Mouse (Mus musculus): ENCODE results near the gene Pvalb. TPM values are rescaled to one million over a fixed set of nuclear protein-coding genes. Genes with fewer than 3 reads are reported as not detected.
A peak's percentile ranks its signal among the peaks of the same experiment; 100 is the strongest.

Pvalb gene
- polyA plus RNA-seq (2015; fragmentation: Nextera tagmentation; extraction: Ambion mirVana) = 0.40 and 0.47 TPM in 2 replicates

DNA sequence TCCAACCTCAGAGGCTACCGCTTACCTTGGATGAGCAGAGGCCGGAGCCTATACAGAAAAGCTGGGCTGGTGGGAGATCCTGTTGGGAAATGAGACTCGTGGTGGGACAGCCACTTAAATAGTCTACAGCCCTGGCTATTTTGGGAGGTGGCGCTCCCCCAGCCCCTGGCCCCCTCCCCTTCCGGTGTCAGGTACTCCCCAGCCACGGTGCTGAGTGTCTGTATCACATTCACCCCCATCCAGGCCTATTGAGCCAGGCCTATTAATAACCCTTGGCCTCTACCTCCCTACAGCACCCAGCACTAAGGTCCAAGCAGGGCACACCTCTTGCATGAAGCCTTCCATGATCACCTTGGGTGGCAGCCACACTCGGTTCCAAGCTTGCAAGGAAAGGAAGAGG lies at the start of gene Pvalb:
TSS of gene Pvalb (minus strand) at position 89 of the 400 bp plus-strand sequence.
- WGBS = 68% methylated on average over 7 of the region's 7 CpGs
- no peak for ATAC-seq (ENCODE audit: extremely low read depth, insufficient number of reproducible peaks, low FRiP score, low TSS enrichment)
- no peak within 1 kb of the TSS for H3K4me2 ChIP-seq
- peaks cover 14% of the 10 kb centered on the region for H3K4me1 ChIP-seq
- no peak within 1 kb of the TSS for H3K27ac ChIP-seq (replicated peaks)
- H3K36me3 ChIP-seq = no peaks in the 10 kb centered on the region
- no peak within 1 kb of the TSS for H3K4me3 ChIP-seq
- peaks cover 68% of the 10 kb centered on the region for H3K27me3 ChIP-seq (replicated peaks)
- H3K9me3 ChIP-seq = 0 out of 2 replicates have a peak, but pooled peaks cover 9% of the 10 kb centered on the region
- H3K9ac ChIP-seq = no peak within 1 kb of the TSS

DNA sequence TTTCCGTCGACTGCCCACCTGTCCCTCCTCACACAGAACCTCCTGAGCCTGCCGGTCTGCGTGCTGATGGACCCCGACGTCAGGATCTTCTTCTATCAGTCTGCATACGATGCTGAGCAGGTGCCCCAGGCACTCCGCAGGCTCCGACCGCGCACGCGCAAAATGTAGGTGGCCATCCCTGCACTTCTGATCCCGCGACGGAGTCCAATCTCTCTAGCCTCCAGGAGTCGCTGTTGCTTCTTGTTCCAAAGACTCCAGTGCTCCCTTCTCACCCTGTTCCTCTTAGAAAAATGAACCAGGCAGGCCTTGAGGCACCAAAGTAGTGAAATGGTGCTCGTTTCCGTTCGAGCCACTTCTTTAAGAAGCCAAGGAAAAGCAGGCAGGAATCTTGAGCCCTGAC lies 48.6 kb upstream of the Pvalb start:
- Histone ChIP-seq H3K9me3 (no peaks in the 10 kb centered on the region), H3K4me1 (peaks cover 14% of the 10 kb centered on the region), H3K27ac (replicated peaks) (no peak overlapping the region), H3K9ac (no peak overlapping the region), H3K27me3 (replicated peaks) (peaks cover 51% of the 10 kb centered on the region), H3K4me3 (no peak overlapping the region), H3K36me3 (no peaks in the 10 kb centered on the region), H3K4me2 (no peak overlapping the region)
- ATAC-seq (ENCODE audit: extremely low read depth, insufficient number of reproducible peaks, low FRiP score, low TSS enrichment) = no peak
- 22% methylated on average over 20 of the region's 20 CpGs for WGBS

DNA sequence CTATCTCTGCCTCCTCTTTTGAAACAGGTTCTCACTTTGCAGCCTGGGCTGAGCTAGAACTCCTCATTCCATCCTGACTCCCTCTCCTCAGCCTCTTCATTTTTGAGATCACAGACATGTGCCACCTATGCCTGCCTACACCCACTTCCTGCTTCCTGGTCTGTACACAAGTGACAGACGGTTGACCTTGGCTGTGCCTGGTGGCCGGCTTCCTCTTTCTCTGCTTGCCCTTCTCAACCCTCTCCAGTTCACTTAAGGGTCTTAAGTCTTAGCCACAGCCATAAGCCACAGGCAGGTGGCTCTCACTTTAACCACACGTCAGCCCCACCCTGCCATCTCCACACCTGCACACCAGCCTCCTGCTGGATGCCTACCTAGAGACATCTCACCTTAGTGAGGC lies 42.2 kb upstream of the Pvalb start:
- Histone ChIP-seq H3K9ac (no peak overlapping the region), H3K4me2 (no peak overlapping the region), H3K9me3 (no peaks in the 10 kb centered on the region), H3K4me3 (no peak overlapping the region), H3K27ac (replicated peaks) (no peak overlapping the region), H3K36me3 (no peaks in the 10 kb centered on the region), H3K4me1 (peaks cover 31% of the 10 kb centered on the region), H3K27me3 (replicated peaks) (peaks cover 53% of the 10 kb centered on the region)
- WGBS = 55% methylated on average over 3 of the region's 3 CpGs
- no peak for ATAC-seq (ENCODE audit: extremely low read depth, insufficient number of reproducible peaks, low FRiP score, low TSS enrichment)

DNA sequence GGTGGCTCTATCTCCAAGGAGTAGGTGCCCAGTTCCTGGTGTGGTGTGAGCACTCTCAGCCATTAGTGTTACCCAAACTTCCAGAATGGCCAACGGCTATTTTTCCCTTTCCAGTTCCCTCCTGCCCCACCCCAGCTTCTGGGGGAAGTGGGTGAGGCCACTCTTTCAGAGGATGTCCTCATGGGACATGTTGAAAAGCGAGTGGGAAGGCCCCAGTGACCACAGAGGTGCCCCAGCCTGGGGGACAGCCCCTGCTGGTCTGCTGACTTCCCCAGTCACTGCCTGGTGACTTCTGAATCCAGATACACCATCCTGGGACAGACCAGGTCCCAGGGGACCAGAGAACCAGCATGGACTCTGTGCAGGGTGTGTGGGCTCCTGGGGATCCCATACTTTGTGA lies 41.5 kb upstream of the Pvalb start:
- no peak overlapping the region for H3K9ac ChIP-seq
- no peaks in the 10 kb centered on the region for H3K9me3 ChIP-seq
- H3K4me3 ChIP-seq = no peak overlapping the region
- peaks cover 45% of the 10 kb centered on the region for H3K27me3 ChIP-seq (replicated peaks)
- no peak overlapping the region for H3K27ac ChIP-seq (replicated peaks)
- 50% methylated on average over 2 of the region's 2 CpGs for WGBS
- H3K4me1 ChIP-seq = peaks cover 36% of the 10 kb centered on the region
- no peak for ATAC-seq (ENCODE audit: extremely low read depth, insufficient number of reproducible peaks, low FRiP score, low TSS enrichment)
- no peak overlapping the region for H3K4me2 ChIP-seq
- H3K36me3 ChIP-seq = no peaks in the 10 kb centered on the region

DNA sequence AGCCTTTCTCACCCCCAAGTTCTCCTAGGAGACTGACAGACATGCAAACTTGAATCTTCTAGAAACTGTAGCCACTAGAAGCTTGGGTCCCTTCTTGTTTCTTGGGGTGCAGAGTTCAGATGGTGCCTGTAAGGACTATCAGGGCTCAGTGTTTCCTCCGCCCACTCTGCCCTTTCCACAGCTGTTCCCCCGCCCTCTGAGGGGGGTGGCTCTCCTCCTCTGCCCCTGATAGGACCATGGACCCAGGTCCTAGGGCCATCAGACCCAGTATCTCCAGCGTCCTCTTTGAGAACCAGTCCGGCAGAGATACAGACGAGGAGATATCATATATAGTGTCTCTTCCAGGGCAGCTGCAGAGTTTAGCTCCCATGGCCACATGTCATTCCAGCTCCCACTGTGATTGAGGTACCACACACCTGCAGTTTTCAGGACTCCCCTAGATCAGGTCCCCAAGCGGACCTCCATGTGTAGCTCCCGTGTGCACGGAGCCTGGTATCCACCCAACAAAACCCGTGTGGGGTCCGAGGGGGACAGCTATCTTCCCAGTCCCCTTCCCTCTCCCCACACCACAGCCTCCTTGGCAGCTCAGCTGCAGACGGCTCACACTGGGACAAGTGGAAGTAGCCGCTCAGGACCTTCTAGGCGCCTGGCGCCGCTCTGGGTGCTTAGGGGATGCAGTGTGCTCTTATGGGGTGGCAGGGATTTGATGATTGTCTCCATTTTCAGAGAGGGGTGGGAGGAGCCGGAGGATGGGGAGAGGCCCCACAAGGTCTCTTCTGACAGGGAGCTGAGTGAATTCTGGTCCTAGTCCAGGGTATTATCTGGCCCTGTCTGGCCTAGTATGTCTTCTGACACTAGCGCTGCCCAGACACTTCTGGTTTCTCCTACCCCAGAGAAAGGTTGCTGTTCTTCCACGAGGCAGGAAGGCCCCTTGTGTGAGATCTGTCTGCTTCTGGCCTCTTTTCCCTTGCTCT lies 40.2 kb upstream of the Pvalb start:
- Histone ChIP-seq H3K27me3 (replicated peaks) (peaks cover 33% of the 10 kb centered on the region), H3K36me3 (no peaks in the 10 kb centered on the region), H3K9ac (0 out of 2 replicates have a peak overlapping the region, but pooled peaks have one; percentile 12), H3K4me2 (no peak overlapping the region), H3K4me1 (peaks cover 36% of the 10 kb centered on the region), H3K4me3 (no peak overlapping the region), H3K27ac (replicated peaks) (0 out of 2 replicates have a peak overlapping the region, but pooled peaks have one; percentile 3), H3K9me3 (no peaks in the 10 kb centered on the region)
- 58% methylated on average over 18 of the region's 18 CpGs for WGBS
- no peak for ATAC-seq (ENCODE audit: extremely low read depth, insufficient number of reproducible peaks, low FRiP score, low TSS enrichment)

DNA sequence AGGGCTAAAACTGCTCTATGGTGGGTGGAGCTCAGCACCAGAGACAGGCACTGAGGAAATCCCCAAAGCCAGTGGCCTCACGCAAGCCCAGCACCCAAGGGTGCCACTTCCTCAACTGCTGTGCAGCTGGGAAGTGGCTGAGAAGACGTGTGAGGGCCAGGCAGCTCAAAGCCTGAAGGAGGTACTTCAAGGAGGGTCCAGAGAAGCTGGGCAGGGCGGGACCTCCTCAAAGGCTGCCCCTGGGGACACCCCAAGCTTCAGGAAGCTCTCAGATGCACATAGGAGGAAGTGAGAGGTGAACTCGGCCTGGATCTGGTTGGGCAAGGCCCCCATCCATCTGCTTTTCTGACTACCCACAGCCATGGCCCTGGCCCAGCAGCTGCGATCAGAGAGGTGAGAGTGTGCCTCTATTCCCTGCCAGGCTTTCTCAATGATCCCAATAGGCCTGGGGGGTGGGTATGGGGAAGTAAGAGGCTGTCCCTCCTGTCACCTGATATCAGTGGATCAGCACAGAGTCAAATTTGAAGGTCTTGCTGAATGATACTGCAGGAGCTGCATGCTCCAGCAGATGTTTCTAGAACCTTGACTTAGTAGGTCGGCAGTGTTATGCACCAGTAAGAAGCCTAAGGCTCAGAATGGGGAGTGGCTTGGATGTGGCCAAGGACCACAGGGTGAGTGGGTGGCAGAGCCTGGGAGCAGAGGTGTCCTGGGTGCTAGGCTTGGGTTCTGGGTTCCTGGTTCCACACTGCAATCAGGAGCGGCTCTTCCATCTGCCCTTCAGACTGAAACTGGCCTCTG lies 38.7 kb upstream of the Pvalb start, which contains the start of gene Ncf4:
TSS of gene Ncf4 (plus strand) at position 107 of the 798 bp plus-strand sequence.
- WGBS = 61% methylated on average over 7 of the region's 7 CpGs
- Histone ChIP-seq H3K36me3 (no peaks in the 10 kb centered on the region), H3K4me2 (no peak within 1 kb of the TSS), H3K9ac (0 out of 2 replicates have a peak within 1 kb of the TSS, but pooled peaks have one; percentile 40), H3K27me3 (replicated peaks) (peaks cover 26% of the 10 kb centered on the region), H3K4me1 (peaks cover 41% of the 10 kb centered on the region), H3K9me3 (no peaks in the 10 kb centered on the region), H3K27ac (replicated peaks) (0 out of 2 replicates have a peak within 1 kb of the TSS, but pooled peaks have one; percentile 24), H3K4me3 (no peak within 1 kb of the TSS)
- ATAC-seq (ENCODE audit: extremely low read depth, insufficient number of reproducible peaks, low FRiP score, low TSS enrichment) = no peak

DNA sequence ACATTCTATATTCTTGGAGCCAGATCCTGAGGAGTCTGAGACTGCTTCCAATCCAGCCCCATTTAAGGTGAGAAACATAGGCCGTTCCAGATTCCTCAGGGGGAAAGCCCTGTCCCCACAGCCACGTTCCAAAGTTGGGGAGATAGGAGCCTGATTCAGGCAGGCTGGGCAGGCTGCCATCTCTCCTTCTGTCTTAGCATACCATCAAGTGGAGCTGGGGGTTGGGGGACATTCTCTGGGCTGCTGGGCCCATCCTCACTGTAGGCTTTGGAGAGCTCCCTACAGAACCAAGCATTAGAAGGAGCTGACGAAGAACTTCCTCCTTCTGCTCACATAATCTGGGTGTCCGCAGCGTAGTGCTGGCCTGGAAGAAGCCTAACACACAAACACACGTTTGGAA lies 37.6 kb upstream of the Pvalb start:
- no peak for ATAC-seq (ENCODE audit: extremely low read depth, insufficient number of reproducible peaks, low FRiP score, low TSS enrichment)
- Histone ChIP-seq H3K27ac (replicated peaks) (peak overlapping the region; percentile 24; the same call in 1 of the 2 replicates), H3K9me3 (no peaks in the 10 kb centered on the region), H3K4me2 (no peak overlapping the region), H3K4me1 (peaks cover 41% of the 10 kb centered on the region), H3K9ac (0 out of 2 replicates have a peak overlapping the region, but pooled peaks have one; percentile 40), H3K4me3 (no peak overlapping the region), H3K27me3 (replicated peaks) (peaks cover 32% of the 10 kb centered on the region), H3K36me3 (no peaks in the 10 kb centered on the region)
- WGBS = 42% methylated on average over 6 of the region's 6 CpGs

DNA sequence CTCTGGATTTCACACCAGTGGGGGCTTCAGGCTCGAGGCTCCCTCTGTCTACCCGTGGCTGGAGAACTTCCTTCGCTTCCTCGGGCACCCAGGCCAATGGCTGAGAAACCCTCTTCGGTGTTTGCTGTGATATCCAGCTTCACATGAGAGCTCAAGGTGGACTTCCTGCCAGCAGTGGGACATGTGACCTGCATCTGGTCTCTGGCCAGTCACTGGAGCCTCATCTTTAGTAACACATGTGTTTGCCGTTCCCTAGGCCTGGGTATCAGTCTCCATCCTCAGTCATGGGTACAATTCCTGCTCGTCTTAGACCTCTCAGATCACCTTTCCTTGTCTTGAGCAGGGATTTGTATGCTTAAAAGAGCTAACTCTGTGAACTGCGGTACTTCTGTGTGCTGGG lies 36.9 kb upstream of the Pvalb start:
- 71% methylated on average over 8 of the region's 8 CpGs for WGBS
- Histone ChIP-seq H3K9ac (no peak overlapping the region), H3K27me3 (replicated peaks) (peaks cover 34% of the 10 kb centered on the region), H3K4me3 (no peak overlapping the region), H3K9me3 (no peaks in the 10 kb centered on the region), H3K4me1 (peaks cover 41% of the 10 kb centered on the region), H3K4me2 (no peak overlapping the region), H3K36me3 (no peaks in the 10 kb centered on the region), H3K27ac (replicated peaks) (no peak overlapping the region)
- no peak for ATAC-seq (ENCODE audit: extremely low read depth, insufficient number of reproducible peaks, low FRiP score, low TSS enrichment)

DNA sequence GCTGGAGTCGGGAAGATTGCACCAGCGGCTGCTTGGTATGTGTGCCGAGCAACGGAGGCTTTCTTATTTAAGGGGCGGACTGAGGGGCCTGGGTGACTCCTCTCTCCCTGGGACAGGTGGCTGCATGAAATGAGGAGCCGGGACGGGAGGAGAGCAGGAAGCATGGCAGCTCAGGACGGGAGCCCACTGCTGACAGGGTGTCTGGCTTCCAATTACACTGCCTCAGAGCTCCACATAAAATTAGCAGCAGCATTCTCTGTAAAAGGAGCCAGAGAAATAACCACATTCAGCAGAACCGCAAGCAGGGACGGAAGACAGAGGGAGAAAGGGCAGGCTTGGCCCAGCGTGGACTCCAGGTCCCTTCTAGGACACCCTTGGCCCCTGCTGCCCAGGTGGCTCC lies 35.1 kb upstream of the Pvalb start:
- H3K36me3 ChIP-seq = no peaks in the 10 kb centered on the region
- WGBS = 48% methylated on average over 11 of the region's 11 CpGs
- no peak overlapping the region for H3K27ac ChIP-seq (replicated peaks)
- H3K9ac ChIP-seq = no peak overlapping the region
- H3K4me3 ChIP-seq = no peak overlapping the region
- H3K9me3 ChIP-seq = no peaks in the 10 kb centered on the region
- H3K27me3 ChIP-seq (replicated peaks) = peaks cover 31% of the 10 kb centered on the region
- H3K4me2 ChIP-seq = no peak overlapping the region
- no peak for ATAC-seq (ENCODE audit: extremely low read depth, insufficient number of reproducible peaks, low FRiP score, low TSS enrichment)
- H3K4me1 ChIP-seq = peaks cover 28% of the 10 kb centered on the region

DNA sequence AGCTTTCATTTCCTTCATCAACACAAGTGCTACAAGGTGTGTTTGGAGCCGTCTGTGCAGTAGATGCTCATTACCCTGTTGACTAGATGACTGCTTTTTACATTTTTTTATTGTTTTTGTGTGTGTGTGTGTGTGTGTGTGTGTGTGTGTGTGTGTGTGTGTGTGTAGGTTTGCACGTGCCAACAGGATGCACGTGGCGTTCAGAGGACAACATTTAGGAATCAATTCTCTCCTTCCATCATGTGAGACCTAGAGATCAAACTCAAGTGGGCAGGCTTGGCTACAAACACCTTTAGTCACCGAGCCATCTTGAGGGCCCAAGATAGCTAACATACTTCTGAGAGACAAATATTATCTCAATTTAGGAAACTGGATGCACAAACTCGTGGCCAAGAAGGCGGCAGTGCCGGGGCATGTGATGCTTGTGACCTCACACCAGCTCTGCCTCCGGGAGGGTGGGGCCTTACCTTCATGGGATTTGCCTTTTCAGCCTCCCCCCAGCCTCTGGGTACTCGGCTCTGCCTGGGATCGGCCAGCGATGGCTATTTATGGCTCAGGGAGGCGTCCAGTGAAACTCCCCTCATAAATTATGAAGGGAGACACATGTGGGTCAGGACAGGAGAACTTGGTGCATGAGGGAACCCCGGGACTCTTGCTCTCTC lies 33.9 kb upstream of the Pvalb start:
- H3K9me3 ChIP-seq = no peaks in the 10 kb centered on the region
- no peak for ATAC-seq (ENCODE audit: extremely low read depth, insufficient number of reproducible peaks, low FRiP score, low TSS enrichment)
- H3K4me3 ChIP-seq = no peak overlapping the region
- H3K36me3 ChIP-seq = no peaks in the 10 kb centered on the region
- WGBS = 49% methylated on average over 14 of the region's 14 CpGs
- H3K4me2 ChIP-seq = no peak overlapping the region
- peaks cover 26% of the 10 kb centered on the region for H3K4me1 ChIP-seq
- H3K27me3 ChIP-seq (replicated peaks) = peaks cover 20% of the 10 kb centered on the region
- no peak overlapping the region for H3K9ac ChIP-seq
- H3K27ac ChIP-seq (replicated peaks) = no peak overlapping the region

DNA sequence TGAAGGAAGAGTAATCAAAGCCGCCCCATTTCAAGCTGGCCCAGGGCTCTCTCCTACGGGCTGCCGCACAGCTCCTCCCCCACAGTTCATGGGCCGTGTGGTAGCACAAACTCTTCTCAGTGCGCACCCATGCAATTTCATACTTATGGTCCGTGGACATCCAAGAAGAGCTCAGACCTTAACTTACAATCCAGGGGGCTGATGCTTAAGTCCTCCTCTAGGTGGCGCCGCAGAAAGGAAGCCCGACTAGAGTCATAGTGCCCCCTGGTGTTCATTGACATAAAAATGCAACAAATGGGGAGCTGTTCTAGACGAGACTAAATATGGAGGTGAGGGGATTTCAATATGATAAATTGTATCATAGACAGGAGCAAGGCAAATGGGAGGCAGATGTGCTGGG lies 33.3 kb upstream of the Pvalb start:
- Histone ChIP-seq H3K9ac (no peak overlapping the region), H3K36me3 (no peaks in the 10 kb centered on the region), H3K4me1 (peaks cover 20% of the 10 kb centered on the region), H3K27me3 (replicated peaks) (peaks cover 15% of the 10 kb centered on the region), H3K4me3 (no peak overlapping the region), H3K27ac (replicated peaks) (no peak overlapping the region), H3K4me2 (no peak overlapping the region), H3K9me3 (no peaks in the 10 kb centered on the region)
- 28% methylated on average over 10 of the region's 10 CpGs for WGBS
- no peak for ATAC-seq (ENCODE audit: extremely low read depth, insufficient number of reproducible peaks, low FRiP score, low TSS enrichment)

Measured in heart, embryonic 13.5 days (tissue).